Mouse (Mus musculus) cerebellum, postnatal 10 days (tissue): ENCODE data around the gene Btbd7.

Source experiments
- DNase-seq, 2 experiments: peaks; one replicate each; pipeline ENCODE4 v3.0.0; 2021; ENCODE audit warnings: mixed read lengths in 2 of 2

Btbd7 gene

DNA sequence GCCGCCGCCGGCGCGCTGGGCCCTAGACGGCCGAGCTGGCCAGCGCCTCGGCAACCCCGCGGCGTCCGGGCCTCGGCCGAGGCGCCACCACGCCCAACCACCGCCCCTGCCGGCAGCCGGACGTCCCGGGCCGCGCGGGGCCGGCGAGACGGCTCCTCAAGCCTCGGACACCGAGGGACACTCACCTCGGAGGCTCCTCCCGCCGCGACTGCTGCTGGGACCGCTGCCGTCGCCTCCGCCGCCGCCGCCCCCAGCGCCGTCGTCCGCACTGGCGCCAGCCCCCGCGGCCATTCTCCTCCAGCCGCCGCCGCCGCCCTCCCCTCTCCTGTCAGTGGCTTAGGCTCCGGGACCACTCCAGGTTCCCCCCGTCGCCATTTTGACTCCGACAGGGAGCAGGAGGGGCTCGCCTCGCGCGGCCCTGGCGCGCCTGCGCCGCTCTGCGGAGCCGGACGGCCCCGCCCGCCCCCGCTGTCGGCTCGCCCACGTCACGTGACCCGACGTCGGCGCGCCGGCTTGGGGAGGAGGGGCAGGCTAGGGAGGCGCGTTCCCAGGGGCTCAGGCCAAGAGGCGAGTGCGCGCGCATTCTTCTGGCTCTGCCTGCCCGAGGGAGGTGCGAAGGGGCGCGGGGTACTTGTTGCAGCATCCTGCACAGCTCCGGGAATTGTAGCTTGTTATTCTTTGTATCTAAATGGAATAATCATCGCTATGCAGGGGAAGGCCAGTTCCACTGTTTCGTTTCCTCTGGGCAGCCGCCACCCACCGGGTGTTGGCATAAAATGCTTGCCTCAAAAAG is at the start of gene Btbd7:
Gene Btbd7, minus strand, starts transcription at position 441 of the 793 bp plus-strand sequence.
- peak; percentile 99 for DNase-seq

DNA sequence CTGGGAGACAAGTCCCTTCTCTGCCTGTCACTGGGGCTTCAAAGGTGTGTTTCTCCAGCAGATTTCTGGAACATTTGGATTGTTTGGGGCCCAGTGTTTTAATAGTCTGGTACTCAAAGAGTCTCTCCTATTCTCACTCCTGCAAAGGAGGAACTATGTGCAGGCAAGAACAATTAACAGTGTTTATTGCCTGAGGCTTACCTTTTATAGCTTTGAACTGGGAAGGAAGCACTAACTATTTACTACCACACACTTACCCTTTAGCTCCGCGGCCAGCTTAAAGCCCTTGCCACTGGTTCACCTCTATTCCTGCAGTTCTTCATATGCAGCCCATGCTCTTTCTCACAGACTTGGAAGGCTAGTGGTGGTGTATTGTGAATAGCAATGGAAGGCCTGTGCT is 37.8 kb upstream of the Btbd7 start:
- DNase-seq: no peak

DNA sequence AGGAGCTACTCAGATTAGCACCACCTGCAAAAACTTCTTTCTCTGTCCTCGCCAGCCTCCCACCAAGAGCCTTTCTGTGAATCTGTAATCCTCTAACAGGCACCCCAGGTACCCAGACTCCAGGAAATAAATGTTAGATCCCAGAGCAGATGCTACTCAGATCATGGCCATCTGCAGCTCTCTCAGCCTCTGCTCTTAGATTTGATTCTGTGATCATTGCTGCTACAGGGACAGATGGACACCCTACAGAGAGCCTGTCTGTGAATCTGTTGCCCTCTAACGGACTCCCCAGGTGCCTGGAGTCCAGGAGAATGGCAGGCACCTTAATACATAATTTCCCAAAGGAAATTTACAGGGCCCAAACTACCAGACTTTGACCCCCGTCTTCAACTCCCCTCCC is 29.9 kb upstream of the Btbd7 start:
- peak; percentile 73 to 80 for DNase-seq

DNA sequence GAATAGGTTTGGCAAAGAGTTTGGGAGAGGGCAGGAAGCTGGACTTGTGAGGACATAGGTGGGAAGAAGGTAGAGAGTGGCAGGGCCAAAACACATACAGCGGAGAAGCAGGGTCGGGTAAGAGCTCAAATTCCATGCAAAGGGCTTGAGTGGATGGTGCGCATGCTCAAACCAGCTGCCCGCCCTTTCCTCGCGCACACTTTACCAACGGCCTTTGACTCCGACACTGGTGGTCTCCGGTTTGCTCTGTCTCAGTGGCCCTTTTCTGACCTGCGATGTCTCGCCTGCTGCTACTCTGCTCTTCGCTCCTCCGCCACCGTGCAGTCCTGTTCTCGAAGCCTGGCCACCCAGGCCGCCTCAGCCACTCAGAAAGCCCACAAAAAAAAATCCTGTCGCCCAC is 20.8 kb upstream of the Btbd7 start, which contains the start of gene Cox8c:
Gene Cox8c, plus strand, starts transcription at position 226 of the 400 bp plus-strand sequence.
- no peak for DNase-seq

DNA sequence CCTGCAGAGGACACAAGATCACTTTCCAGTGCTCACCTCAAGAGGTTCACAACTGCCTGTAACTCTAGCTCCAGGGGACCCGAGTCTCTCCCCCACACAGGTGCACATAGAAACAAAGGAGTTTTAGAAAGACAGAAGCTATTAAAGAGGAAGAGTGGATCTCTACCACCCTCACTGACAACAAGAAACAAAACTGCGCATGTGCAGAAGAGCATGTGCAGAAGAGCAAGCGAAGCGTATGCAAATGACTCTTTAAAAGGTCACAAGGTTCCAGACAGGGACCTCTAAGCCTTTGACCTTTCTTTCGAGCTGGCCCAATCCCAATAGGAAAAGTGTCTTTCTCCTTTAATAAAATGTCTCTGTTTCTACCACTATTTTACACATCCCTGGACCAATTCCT is 10.3 kb upstream of the Btbd7 start:
- DNase-seq: no peak

DNA sequence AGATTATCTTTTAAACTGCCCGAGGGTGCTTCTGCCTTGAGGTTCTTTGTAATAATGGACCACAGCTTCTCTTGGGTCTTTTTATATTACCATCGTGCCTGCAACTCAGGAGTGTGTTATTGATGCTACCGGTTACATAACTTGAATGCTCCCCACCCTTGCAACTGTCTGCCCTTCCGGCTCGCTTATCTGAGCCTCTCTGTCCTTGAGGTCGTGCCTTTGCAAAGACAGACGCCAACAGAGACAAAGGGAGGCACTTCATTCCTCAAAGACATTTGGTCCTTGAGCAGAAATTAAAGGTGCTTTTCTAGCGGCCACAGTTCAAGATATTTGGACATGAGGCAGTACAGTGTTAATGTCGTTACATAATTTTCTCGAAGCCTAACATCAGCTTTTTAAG is 9.1 kb upstream of the Btbd7 start:
- DNase-seq: no peak

DNA sequence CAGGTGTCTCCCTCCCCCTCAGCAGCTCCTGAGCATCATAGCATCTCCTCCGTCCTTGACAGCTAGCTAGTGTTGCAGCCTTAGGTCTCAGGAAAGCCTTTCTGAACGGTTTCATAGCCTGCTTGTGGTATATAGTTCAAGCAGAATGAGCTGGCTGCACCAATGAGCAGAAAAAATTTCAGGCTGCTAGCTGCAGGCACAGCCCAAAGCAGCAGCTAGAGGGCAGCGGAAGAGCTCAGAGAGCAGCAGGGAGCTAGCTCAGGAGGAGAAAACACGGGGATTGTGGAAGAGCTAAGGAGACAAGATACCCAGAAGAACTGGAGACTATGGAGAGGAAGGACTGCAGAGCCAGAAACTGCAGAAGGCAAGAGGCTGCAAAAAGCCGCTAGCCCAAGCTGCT is 7.5 kb upstream of the Btbd7 start:
- peak; percentile 63 to 65 for DNase-seq

DNA sequence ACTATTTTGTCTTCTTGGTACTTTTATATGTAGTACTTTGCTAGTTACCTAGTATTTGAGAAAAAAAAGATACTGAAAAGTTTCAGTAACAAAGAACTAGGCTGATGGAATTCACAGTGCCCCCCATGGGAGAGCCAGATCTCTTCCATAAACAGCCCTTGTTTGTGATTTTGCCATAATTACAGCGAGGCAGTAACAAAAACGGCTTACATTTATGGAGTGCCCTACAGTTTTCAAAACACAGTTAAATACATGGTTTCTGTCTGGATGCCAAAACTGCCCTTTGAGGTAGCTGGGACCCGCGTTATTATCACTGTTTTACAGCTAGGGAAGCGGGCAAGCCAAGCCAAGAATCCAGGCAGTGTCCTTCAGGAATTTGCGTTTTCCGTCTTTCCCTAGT is 630 bp upstream of the Btbd7 start:
- DNase-seq: peak; percentile 30 to 45

DNA sequence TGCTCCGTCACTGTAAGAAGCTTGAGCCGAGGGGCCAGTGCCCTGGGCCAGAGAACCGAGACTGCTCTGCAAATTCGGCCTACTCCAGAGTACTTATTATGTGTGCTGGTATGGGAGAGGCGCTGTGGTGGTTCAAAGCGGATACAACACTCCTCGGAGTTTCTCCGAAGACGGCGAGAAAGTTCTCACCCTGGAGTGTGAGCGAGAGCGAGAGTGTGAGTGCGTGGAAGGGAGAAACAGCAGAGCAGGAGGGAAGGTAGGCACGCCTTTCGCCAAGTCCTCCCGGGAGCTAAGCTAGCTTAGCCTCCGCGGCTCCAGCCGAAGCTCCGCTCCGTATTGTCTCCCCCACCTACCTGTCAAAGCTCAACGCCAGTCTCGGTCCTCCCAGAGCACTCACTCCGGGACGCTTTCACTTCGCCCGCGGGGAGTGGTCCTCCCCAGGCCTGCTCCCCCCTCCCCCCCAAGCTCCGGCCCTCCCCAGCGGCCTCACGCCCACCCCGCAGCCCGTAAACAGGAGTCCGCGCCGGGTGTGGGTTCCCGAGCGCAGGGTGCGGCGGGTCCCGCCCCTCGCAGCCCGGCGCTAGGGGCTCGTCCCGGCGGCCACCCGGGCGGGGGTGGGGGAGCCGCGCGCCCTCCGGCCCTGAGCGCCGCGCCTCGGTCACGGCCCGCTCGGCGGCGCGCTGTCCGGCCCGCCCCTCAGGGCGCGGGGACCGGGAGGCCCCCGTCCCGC is 805 bp downstream of the Btbd7 start:
- peak; percentile 53 to 54 for DNase-seq

DNA sequence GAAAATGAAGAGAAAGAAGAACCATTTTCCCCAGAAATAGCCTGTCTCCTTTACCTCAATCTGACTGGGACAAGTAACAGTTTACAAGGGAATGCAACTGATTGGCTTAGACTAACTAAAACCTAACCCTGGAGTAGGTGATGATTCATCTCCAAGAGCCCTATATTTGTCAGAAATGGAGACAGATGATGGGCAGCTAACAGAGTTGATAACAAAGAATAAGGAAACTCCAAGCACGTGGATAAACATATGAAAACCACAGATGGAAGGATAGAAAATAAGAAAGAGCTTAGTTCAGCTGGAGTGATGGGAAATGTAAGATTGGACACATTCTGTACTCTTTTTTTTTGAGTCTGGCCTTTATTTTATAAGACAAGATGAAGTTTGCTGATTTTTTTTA is 7.7 kb downstream of the Btbd7 start:
- no peak for DNase-seq

DNA sequence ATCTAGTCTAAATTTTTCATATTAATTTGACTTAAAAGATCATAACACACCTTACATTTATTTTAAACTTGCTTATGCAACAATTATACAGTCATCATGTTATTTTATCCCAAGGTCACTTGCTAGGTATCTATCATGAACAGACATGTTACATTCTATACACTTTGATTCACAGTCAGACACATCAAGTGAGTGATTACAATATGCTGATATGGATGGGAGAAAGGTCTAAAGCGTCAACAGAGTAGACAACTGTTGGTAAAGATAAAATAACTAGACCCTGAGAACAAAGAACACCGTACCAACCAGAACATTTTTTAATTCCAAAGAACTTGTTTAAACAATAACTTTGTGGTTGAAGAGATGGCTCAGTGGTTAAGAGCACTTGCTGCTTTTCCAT is 8.5 kb downstream of the Btbd7 start:
- no peak for DNase-seq

DNA sequence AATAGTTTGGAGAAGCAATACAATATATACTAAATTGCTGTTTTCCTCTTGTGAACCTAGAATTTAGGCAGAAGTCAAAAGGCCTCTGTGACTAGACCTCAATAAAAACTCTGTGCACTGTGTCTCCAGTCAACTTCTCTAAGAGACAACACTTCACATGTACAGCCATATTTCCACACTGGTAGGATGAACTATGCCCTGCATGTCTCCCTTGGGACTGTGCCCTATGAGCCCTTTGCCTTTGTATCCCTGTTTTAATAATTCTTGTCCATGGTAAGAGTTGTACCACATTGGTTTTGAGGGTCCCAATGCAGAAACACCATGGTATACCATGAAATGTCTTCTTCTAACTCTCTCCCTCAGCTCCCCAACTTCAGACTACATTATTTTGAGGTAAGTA is 17.5 kb downstream of the Btbd7 start:
- no peak for DNase-seq

DNA sequence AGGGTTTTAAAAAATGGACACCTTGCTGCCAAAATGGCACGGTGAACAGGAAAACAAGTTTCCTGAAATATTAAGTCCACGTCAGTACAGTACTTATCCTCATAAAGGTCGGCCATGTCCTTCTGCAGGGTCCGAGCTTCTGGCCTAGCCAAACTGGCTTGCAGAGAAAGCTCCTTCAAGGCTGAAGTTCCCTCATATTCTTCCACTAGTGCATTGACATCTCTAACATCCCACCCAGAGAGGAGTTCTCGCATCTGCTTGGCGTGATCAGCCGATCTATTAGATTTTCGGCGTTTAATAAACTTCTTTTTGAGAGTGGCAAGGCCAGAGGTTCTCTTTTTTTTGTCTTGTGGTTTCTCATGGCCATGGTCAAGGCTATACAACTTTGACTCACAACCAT is 40.0 kb downstream of the Btbd7 start:
- no peak for DNase-seq

DNA sequence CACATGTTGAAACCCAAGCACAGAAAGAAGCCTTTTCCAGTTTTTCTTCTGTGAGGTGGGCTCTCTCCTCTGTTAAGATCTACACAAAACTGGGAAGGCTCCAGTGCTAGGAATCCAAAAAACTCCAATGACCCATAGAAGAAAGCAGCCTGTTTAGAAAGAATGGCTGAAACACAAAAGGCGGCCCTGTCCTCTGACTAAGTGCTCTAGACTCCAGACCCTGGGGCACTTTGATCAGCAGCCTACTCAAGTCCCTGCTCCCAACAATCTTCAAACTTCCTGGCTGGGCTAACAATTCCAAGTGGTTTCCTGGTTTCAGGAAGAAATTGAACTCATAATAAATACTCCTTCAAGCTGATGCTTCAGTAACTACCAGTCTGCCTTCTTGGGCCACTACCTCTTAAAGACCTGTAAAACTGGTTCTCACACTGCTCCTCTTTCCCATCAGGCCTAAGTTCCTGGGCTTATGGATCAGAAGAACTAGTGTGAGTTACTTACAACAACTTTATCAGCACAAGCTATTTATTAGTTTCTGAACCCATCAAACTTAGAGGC is 45.4 kb downstream of the Btbd7 start:
- no peak for DNase-seq

DNA sequence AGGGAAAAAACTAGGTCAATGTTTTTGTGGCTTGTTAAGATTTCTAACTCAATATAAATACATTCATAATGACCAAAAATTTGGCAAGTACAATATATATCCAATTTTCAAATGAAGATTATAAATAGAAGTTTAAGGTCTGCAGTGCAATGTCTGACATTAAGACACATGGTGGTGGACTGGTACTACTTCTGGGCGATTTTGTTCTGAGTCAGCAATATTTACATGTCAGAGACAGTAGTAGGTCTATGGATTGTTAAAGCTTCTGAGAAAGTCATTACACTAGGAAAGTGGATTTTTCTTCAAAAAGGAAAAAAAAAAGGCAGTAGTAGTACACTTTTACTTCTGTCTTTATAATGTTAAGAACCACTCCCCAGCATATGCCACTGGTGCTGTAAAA is 46.4 kb downstream of the Btbd7 start:
- DNase-seq: no peak

DNA sequence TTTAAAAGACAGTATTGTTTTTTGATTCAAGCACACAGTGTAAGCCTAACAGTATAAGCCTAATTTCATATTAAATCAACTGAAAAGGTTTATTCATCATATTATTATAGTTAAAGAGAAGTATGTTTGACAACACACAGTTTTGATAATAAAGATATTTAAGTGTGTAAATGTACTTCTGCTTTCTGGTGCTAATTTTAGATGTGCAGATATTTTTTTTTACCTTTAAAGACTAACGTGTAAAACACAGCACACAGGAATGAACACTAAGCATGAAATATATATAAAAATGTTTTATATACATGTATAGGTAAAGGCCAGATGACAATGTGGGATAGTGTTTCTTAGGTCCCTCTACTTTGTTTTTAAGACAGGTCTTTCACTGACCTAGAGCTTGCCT is 51.2 kb downstream of the Btbd7 start:
- no peak for DNase-seq

DNA sequence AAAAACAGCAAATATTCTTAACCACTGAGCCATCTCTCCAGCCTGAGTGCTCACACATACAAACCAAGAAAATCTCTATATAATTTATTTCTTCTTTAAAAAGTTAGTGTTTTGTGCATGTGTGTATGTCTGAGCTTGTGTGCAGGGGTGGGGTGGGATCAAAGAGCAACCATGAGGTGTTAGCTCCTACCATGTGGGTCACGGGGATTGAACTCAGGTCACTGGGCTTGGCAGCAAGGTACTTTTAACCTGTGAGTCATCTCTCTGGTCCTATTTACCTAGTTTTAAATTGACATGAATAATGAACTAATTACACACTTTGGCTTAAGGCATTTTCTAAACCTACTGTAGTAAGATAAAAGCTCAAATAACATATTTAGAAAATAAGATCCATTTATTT is 51.9 kb downstream of the Btbd7 start:
- DNase-seq: no peak

DNA sequence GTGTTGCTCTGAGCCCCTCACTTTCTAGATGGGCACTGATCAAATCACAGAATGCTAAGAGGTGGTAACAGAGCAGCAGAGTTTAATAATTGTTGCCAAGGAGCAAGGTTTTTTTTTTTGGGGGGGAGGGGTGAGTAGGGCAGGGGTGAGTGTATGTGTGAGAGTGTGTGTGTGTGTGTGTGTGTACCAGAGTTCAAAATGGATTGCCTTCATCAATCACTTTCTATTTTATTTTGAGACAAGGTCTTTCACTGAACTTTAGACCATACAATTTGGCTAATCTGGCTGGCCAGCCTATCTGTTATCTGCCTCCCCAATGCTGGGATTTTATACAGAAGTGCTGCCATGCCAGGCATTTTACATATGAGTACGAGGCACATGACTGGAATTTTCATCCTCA is 63.4 kb downstream of the Btbd7 start:
- DNase-seq: no peak

DNA sequence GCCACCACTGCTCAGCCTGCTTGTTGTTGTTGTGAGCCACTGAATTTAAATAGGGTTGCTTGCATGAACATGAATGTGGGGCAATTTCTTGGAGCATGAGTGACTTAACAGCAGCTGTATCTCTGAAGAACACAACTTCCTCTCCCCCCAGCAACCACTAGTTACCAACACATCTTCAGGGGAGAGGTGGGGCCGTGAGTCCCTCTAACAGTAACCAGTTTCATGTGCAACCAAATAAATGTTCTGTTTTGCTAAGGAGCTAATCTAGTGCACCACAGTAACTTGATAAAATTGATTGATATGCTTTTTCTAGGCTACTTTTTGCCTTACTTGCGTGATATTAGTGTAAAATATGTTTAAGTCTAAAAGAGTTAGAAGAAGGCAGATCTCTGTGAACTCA is 78.7 kb downstream of the Btbd7 start:
- DNase-seq: no peak

DNA sequence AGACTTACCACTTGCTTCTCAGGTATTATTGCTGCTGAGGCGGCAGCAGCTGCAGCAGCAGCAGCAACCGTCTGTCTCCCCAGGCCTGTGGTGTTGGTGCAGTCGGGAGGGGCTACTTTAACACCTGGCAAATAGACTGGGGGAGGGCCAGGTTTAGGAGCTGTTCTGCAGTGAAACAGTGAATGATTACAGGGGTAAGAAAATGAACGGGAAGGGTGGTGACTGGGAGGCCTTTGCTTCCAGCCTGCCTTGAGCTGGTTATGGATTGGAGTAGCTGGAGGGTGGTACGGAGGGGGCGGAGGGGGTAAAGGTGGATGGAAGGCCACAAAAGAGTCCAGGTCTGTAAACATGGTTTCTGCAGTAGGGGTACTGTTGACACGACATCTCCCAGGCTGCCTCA is 90.3 kb downstream of the Btbd7 start:
- DNase-seq: no peak

DNA sequence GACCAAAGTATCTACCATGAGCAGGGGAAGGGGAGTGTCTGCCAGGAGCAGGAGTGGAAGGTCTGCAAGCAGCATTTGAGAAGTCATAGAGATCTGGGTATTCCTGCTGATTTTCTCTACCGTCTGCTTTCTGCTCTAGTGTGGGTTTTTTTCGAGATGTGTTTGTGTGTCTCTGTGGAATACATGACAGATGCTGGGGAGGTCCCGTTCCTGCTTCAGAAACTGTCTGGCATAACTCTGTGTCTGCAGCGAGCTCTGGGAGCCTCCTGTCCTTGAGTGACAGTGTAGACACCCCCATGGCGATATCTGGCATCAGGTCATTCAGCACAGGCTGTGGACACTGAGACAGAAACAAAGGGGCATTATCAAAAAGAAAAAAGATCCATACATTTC is 92.7 kb downstream of the Btbd7 start:
- peak; percentile 34 to 39 for DNase-seq

DNA sequence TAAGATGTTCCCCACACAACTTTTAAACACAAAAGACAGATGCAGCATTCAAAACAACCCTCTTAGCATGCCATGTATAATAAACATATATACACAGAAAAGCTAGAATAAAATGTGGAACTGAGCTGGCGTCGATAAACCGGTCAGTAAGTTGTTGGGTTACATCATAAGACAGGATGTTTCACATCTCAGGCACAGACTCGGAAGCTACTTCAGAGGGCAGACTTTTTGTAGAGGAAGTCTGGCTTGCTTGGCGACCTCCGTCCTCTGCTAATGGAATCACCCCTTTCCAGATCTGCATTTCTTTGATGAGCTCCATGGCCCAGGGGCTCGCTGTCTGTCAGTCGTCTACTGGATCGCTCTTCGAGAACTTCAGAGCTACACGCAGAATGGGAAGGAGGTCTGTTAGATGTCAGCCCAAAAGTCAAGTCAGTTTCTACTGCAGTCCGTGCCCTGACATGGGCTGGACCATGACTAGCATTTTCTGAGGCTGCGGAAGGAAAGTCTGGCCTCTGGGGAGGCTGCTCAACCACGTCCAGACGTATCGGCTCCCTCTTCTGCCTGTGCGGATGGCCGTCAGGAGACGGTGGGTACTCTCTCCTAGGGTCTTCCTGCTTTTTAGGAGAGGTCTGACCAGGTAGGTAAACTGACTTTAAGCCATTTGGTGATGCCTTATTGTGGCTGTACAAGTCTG is 93.2 kb downstream of the Btbd7 start:
- DNase-seq: no peak

DNA sequence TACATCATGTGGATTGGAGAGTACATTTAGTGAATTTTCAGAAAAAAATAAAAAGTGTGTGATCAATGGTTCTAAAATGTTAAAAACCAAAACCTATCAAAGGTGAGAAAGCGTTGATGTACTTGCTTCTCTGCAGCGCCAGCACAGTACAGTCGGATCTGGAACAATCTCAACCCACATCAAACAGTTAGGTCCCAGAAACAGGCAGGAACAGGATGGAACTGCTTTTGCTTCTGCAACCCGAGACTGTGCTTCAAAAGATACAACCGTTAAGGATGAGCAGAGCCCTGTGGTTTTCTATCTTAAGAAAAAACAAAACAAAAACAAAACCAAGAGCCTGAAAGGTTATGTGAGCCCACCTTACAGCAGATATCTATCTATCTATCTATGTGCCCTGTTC is 95.4 kb downstream of the Btbd7 start:
- no peak for DNase-seq

DNA sequence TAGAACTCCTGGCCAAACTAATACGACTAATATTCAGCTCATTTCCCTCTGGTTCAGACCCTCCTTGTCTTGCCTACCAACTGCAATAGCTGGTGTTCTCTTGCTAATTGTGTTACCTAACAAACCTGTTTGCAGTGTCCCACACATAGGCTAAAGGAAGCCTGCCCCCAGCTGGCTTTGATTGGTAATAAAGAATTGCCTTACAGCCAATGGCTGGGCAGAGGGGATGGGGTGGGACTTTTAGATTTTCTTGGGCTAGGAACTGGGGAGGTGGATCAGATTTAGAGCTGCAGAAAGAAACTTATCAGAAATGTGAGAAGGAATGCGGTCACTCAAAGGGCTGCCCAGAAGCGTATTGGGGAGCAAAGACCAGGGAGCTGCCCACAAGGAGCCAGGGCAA is 98.8 kb downstream of the Btbd7 start:
- peak; percentile 25 to 39 for DNase-seq
